Comparison of ENCODE assay signal across 16 mouse cellular contexts in the genomic region with DNA sequence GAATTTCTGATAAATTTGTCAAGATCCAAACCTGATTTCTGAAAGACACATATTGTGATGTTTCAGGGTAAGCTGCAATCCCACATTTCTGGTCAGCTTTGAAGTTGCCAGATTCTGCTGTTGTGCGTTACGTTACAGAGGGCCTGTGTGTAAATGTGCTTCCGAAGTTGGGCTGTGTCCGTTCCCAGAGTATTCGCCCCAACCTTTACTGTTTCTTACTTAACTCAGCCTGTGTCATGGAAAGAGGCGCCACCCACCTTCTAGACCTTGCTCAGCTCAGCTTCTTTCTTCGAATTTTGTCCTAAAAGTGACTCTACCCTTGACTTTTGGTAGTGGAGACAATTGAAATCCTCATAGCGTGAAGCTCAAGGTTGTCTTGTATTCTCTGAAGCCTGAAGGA.
"Had no signal": no experiment of that assay in that cellular context is flagged by ENCODE, and none has a peak within 500 bp of the region (broad histone marks: within the 10 kb centered on the region; RNA-seq: fewer than 3 reads in every experiment).

No protein-coding gene starts in this region.

- H3K27ac ChIP-seq: midbrain, embryonic 10.5 days; midbrain, embryonic 12.5 days; neural tube, embryonic 13.5 days; neural tube, embryonic 15.5 days had no signal

- H3K36me3 ChIP-seq: neural tube, embryonic 13.5 days; neural tube, embryonic 15.5 days had no signal

- H3K27me3 ChIP-seq: midbrain, embryonic 12.5 days; neural tube, embryonic 13.5 days; neural tube, embryonic 15.5 days had no signal

- H3K9me3 ChIP-seq: midbrain, embryonic 10.5 days; midbrain, embryonic 12.5 days; neural tube, embryonic 13.5 days; neural tube, embryonic 15.5 days had no signal

- H3K4me1 ChIP-seq: midbrain, embryonic 12.5 days had no signal

- DNase-seq: lung, adult 18-20 months; lung, postnatal 4 days; retina, postnatal 1 day; right cerebral cortex, adult 18-20 months; right cerebral cortex, postnatal 25 days; right cerebral cortex, postnatal 4 days; spleen, adult 18-20 months; thymus, adult 18-20 months; thymus, postnatal 14 days; thymus, postnatal 36 days had no signal

- H3K4me3 ChIP-seq: midbrain, embryonic 10.5 days; midbrain, embryonic 12.5 days; myocyte; neural tube, embryonic 13.5 days; neural tube, embryonic 15.5 days had no signal

- H3K4me2 ChIP-seq: lung, embryonic 14.5 days; midbrain, embryonic 12.5 days; neural tube, embryonic 13.5 days; neural tube, embryonic 15.5 days had no signal

- H3K9ac ChIP-seq: lung, embryonic 14.5 days; midbrain, embryonic 12.5 days; neural tube, embryonic 13.5 days; neural tube, embryonic 15.5 days had no signal
